Mouse (Mus musculus) kidney, postnatal 0 days (tissue): ENCODE measurements around the gene Jph4. TPM values are rescaled to one million over a fixed set of nuclear protein-coding genes. Genes with fewer than 3 reads are reported as not detected.

Experiments
- ATAC-seq: fragments of 200-750 bp; cut with Nextera tagmentation; replicated peaks from 2 replicates; pipeline ENCODE4 v1.8.0; 2017; ENCODE audit warnings: low read depth, moderate number of reproducible peaks, moderate TSS enrichment, moderate library complexity; ENCODE audit not compliant: low FRiP score
- DNase-seq: peaks from one replicate; pipeline ENCODE4 v3.0.0-alpha.2; 2016; ENCODE audit warnings: low spot score
- H3K27ac ChIP-seq: fragments of 300-500 bp; sonication (generic); 2 replicates; pipeline ENCODE4 v1.5.1; 2014; ENCODE audit warnings: mild to moderate bottlenecking
- H3K27me3 ChIP-seq: fragments of 300-500 bp; sonication (generic); 2 replicates; pipeline ENCODE4 v1.6.1; 2014; ENCODE audit warnings: low read length, mixed read lengths; ENCODE audit not compliant: insufficient read depth
- H3K36me3 ChIP-seq: fragments of 300-500 bp; sonication (generic); 2 replicates; pipeline ENCODE4 v1.6.1; 2014; ENCODE audit warnings: low read length, mixed read lengths; ENCODE audit not compliant: insufficient read depth
- H3K4me1 ChIP-seq: fragments of 300-500 bp; sonication (generic); replicated peaks from 2 replicates; pipeline ENCODE4 v1.6.1; 2014; ENCODE audit warnings: antibody characterized with exemption, low read length, mixed read lengths; ENCODE audit not compliant: insufficient read depth
- H3K4me2 ChIP-seq: fragments of 300-500 bp; sonication (generic); 2 replicates; pipeline ENCODE4 v1.6.1; 2014; ENCODE audit warnings: mild to moderate bottlenecking, low read length, moderate library complexity, mixed read lengths
- H3K4me3 ChIP-seq: fragments of 300-500 bp; sonication (generic); replicated peaks from 2 replicates; pipeline ENCODE4 v1.5.1; 2014; ENCODE audit warnings: low read depth, low read length
- H3K9ac ChIP-seq: fragments of 300-500 bp; sonication (generic); 2 replicates; pipeline ENCODE4 v1.6.1; 2014; ENCODE audit warnings: low read depth, low read length
- H3K9me3 ChIP-seq: fragments of 300-500 bp; sonication (generic); replicated peaks from 2 replicates; pipeline ENCODE4 v1.6.1; 2016; ENCODE audit warnings: low read length, inconsistent platforms, mixed read lengths
- CTCF ChIP-seq: IDR thresholded peaks from 2 replicates; pipeline ENCODE4 v1.5.1; 2016; ENCODE audit warnings: antibody characterized with exemption, low read depth, mild to moderate bottlenecking, moderate library complexity
- WGBS: fragments of 180-500 bp; shearing (Covaris S2); extraction: QIAGEN DNeasy Blood & Tissue Kit; methylation state at CpG from one replicate; pipeline ENCODE4 v1.1.7; 2014; 5-methylcytosine and 5-hydroxymethylcytosine counted together
- polyA plus RNA-seq: library from polyadenylated mRNA; unstranded; fragments of >200 nt; fragmentation: Nextera tagmentation; extraction: Ambion mirVana; gene quantifications from 2 replicates; pipeline ENCODE4 v1.2.1, GENCODE M21; 2015

Jph4 gene
- polyA plus RNA-seq, 1 experiment from 2014 or later, result 0.30 TPM

DNA sequence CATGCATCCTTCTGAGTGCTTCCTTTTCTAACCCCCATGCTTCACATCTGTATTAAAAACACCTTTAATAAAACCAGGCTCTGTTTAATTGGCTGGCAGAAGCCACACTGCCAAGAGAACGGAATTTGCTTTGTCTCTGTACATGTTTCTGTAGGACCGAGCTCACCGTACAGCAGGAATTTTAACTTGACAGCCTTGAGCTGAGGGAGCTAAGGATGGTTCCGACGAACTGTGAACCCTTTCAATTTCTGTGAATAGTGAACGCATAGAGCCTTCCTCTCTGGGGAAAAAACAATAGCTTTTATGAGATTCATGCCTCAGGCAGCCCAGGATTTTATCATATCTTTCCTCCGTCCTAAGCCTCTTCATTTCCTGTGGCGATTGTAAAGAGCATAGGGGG is 5.6 kb upstream of the Jph4 start:
- TF ChIP-seq CTCF, result no peak
- Histone ChIP-seq H3K4me3 (no peak overlapping the region), H3K9me3 (no peaks in the 10 kb centered on the region), H3K4me2 (peak overlapping the region; percentile 35), H3K27ac (no peak overlapping the region), H3K9ac (0 out of 2 replicates have a peak overlapping the region, but pooled peaks have one; percentile 15), H3K4me1 (peaks cover 4% of the 10 kb centered on the region; the same call in 1 of the 2 replicates), H3K27me3 (no peaks in the 10 kb centered on the region), H3K36me3 (no peaks in the 10 kb centered on the region)
- ATAC-seq, result no peak
- WGBS, result 41% methylated on average over 8 of the region's 8 CpGs
- no peak for DNase-seq

DNA sequence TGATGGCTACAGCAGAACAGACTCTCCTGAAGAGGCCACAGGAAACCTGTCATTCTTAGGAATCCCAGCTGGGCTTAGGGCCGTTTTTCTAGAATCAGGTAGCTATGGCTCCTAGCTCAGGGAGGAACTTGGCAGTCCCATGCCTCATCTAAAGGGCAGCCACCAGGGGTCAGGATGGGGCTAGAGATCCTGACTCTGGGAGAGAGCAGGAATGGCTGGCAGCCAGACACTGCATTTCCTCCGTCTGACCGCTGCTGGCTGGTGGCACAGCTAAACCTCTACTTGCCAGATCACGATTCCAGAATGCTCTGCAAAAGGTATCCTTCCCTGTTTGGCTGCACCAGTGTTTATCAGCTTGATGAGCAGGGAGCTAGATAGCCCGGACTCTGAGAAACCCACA is 5.2 kb upstream of the Jph4 start:
- peaks cover 4% of the 10 kb centered on the region; the same call in 1 of the 2 replicates for H3K4me1 ChIP-seq
- WGBS, result 7% methylated on average over 5 of the region's 5 CpGs
- no peaks in the 10 kb centered on the region for H3K27me3 ChIP-seq
- no peak overlapping the region for H3K4me3 ChIP-seq
- H3K9me3 ChIP-seq, result no peaks in the 10 kb centered on the region
- ATAC-seq (peak; percentile 92), DNase-seq (peak; percentile 93)
- peak; percentile 91 for TF ChIP-seq CTCF
- peak overlapping the region; percentile 35 for H3K4me2 ChIP-seq
- 0 out of 2 replicates have a peak overlapping the region, but pooled peaks have one; percentile 15 for H3K9ac ChIP-seq
- H3K27ac ChIP-seq, result no peak overlapping the region
- no peaks in the 10 kb centered on the region for H3K36me3 ChIP-seq

DNA sequence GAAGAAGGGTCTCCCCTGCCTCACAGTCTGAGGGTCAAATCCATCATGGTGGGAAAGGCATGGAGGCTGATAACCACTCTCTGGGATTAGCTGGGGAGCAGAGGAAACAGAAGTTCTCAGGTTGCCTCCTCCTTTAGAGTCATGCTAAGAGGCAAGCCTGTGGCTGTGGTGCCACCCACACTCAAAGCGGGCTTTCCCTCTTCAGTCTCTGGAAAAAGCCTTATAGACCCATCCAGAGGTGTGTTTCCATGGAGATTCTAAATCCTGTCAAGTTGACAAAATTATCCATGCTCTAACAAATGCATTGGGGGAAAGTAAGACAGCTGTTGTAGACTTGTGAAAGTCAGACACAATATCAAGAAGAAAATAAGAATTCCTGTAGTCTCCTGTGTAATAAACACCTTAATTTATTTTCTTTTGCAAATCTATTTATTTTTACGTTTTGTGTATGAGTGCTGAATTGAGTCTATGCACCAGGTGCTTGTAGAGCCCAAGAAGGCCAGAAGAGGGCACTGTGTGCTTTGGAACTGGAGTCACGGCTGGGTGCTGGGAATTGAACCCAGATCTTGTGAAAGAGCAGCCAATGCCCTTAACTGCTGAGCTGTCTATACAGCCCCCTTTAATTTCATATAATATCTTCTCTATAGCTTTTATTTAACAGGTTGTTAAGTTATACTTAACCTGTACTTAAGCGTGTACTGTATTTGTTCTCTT is 2.8 kb upstream of the Jph4 start:
- no peak overlapping the region for H3K27ac ChIP-seq
- H3K27me3 ChIP-seq, result peaks cover 8% of the 10 kb centered on the region
- H3K4me1 ChIP-seq, result peaks cover 17% of the 10 kb centered on the region; the same call in 1 of the 2 replicates
- ATAC-seq (no peak), DNase-seq (no peak)
- no peaks in the 10 kb centered on the region for H3K9me3 ChIP-seq
- no peak overlapping the region for H3K4me2 ChIP-seq
- TF ChIP-seq CTCF, result peak; percentile 42; the same call in 1 of the 2 replicates
- 82% methylated on average over 4 of the region's 4 CpGs for WGBS
- no peak overlapping the region for H3K4me3 ChIP-seq
- no peak overlapping the region for H3K9ac ChIP-seq
- no peaks in the 10 kb centered on the region for H3K36me3 ChIP-seq

DNA sequence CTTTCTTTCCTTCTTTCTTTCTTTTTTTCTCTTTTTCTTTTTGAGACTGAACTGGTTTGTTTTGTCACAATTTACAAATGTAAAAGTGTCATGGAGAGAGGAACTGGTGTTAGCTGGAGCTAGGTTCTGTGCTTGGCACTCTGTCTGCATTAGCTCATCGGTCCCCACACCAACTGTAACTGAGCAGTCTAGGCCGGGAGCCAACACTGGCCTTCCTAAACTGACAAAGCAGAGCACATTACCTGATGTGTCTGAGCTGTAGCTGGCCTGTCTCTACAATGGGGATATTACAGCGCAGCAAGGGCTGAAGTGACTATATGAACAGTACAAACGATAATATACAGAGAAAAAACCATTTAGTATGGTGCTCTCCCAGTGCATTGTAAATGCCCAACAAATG is 2.1 kb upstream of the Jph4 start:
- H3K27ac ChIP-seq, result no peak overlapping the region
- TF ChIP-seq CTCF, result no peak
- no peaks in the 10 kb centered on the region for H3K9me3 ChIP-seq
- no peak overlapping the region for H3K4me2 ChIP-seq
- peaks cover 13% of the 10 kb centered on the region for H3K27me3 ChIP-seq
- no peaks in the 10 kb centered on the region for H3K36me3 ChIP-seq
- peaks cover 17% of the 10 kb centered on the region; the same call in 1 of the 2 replicates for H3K4me1 ChIP-seq
- H3K4me3 ChIP-seq, result no peak overlapping the region
- no peak for DNase-seq
- H3K9ac ChIP-seq, result no peak overlapping the region
- ATAC-seq, result no peak
- WGBS, result 80% methylated on average over 4 of the region's 4 CpGs

DNA sequence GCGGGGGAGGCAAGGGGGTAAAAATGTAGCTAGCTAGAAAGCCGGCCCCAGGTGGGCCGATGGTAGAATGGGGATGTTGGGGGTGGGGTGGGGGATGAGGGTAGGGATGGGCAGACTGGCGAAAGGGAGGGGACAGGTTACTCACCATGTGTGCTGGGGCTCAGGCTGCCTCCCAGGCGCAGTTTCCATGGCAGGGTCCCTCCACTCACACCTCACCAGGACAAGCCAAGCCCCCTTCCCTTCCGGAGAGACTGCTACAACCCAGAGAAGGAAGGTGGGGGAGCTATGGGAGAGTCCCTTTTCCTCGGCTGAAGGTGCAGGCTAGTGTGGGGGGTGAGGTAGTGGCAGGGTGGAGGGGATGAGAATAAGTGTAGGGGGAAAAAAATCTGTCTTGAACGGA is 889 bp downstream of the Jph4 start:
- Histone ChIP-seq H3K36me3 (no peaks in the 10 kb centered on the region), H3K27me3 (peaks cover 20% of the 10 kb centered on the region), H3K9me3 (no peaks in the 10 kb centered on the region), H3K4me3 (peak overlapping the region; percentile 54), H3K27ac (no peak overlapping the region), H3K4me1 (peaks cover 13% of the 10 kb centered on the region; the same call in 1 of the 2 replicates), H3K9ac (peak overlapping the region; percentile 50; the same call in 1 of the 2 replicates), H3K4me2 (peak overlapping the region; percentile 99)
- WGBS, result 4% methylated on average over 8 of the region's 8 CpGs
- DNase-seq (no peak), ATAC-seq (no peak)
- TF ChIP-seq CTCF, result no peak

DNA sequence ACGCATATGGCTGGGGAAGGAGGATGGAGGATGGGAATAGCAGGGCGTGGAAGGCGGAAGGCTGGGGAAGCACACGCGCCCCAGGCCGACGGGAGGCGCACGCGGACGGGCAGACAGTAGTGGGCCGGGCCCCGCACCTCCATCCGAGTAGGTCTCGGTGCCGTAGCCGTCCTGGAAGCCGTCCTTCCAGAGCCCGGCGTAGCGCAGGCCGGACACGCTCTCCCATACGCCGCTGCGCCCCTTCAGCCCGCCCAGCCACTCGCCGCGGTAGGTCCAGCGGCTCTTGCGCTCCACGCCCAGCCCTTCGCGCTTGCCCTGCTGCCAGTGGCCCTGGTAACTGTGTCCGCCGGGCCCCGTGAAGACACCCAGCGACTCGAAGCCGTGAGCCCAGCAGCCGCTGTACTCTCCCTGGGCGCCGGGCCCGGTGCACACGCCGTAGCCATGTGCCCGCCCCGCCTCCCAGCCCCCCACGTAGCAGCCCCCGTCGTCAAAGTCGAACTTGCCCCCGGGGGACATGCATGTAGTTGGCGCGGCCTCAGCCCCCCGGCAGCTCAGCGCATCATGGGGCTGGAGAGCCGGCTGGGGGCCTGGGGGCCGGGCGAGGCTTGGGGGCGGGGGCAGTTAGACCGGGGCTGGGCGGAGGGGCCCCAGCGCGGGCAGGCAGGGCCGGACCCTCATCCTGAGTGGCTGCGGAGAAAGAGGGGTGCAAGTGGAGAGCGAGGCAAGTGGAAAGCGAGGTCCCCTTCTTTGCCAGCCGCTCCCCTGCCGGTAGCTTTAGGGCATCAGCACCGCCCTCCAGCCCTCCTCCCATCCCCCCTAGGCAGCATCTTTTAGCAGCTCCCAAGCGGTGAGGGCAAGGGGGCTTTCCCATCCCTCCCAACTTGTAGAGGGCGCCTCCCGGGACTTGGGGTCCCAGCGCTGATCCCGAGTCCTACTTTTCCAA is 1.7 kb downstream of the Jph4 start:
- peak overlapping the region; percentile 99 for H3K4me2 ChIP-seq
- DNase-seq (peak; percentile 68), ATAC-seq (peak; percentile 65)
- no peaks in the 10 kb centered on the region for H3K36me3 ChIP-seq
- H3K4me3 ChIP-seq, result peak overlapping the region; percentile 54
- peaks cover 13% of the 10 kb centered on the region; the same call in 1 of the 2 replicates for H3K4me1 ChIP-seq
- H3K27ac ChIP-seq, result no peak overlapping the region
- WGBS, result under 1% methylated on average over 75 of the region's 78 CpGs
- peak overlapping the region; percentile 50 for H3K9ac ChIP-seq
- H3K9me3 ChIP-seq, result no peaks in the 10 kb centered on the region
- H3K27me3 ChIP-seq, result peaks cover 27% of the 10 kb centered on the region
- peak; percentile 21; the same call in 1 of the 2 replicates for TF ChIP-seq CTCF
